Mouse (Mus musculus) Muller cell, postnatal 12 days (primary cell): ENCODE measurements around the gene Dnajb8.

ENCODE experiments used
- DNase-seq: peaks from one replicate; pipeline ENCODE4 v3.0.0-alpha.2; 2015; ENCODE audit errors: inconsistent ontology term

Dnajb8 gene

DNA sequence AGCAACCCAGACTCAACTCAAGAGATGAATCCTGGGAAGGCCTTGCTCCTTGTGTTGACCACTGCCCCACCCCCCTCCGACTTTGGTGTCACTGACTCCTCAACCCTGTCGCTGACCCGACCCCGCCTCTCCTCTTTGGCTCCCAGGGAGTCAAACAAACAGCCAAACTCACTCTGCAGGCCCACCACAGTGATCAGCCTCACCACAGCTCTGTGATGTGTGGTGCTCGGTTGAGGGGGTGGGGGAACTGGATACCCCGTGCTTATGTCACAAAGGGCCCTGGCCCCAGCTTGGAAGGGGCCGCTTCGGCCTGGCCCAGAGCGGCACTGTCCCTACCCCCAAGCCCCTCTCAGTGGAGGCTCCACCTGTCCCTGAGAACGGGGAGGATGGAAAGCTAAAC, at the start of gene Dnajb8:
Gene Dnajb8, plus strand, starts transcription at position 301 of the 400 bp plus-strand sequence.
- DNase-seq = no peak

DNA sequence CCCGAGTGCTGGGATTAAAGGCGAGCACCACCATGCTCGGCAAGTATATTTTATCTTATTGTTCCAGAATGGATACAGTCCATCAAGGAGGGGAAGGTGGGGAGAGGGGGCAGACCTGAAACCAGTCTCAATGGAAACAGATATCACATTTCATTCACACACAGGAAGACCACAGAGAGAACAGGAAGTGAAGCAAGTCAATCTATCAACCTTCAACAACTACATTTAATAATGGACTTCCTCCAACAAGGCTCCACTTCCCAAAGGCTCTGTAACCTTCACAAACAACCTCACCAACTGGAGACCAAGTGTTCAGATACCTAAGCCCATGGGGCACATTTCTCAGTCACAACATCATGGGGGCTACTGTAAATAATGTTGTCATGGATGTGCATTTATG, 47.9 kb upstream of the Dnajb8 start:
- DNase-seq = no peak

DNA sequence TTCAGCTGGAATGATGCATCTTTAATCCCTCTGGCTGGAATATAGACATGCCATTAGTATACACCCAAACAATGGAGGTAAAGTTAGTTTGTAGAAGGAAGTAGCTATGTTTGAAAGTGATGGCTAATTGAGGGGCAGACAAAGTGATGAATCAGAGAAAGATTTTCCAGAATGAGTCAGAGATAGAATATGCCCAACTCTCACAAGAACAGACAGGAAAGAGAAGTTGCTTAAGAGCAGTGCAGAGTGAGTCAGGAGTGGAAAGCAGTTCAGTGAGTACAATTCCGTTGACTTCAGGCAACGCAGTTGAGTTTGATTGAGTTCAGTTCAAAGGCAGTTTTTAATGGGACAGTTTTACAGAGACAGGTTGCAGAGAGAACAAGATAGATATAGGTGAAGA, 47.4 kb upstream of the Dnajb8 start:
- no peak for DNase-seq

- DNase-seq = no peak
These were observed 37.4 kb upstream of the Dnajb8 start for GRCm38 (mm10) chr6:88184671-88185070.

DNA sequence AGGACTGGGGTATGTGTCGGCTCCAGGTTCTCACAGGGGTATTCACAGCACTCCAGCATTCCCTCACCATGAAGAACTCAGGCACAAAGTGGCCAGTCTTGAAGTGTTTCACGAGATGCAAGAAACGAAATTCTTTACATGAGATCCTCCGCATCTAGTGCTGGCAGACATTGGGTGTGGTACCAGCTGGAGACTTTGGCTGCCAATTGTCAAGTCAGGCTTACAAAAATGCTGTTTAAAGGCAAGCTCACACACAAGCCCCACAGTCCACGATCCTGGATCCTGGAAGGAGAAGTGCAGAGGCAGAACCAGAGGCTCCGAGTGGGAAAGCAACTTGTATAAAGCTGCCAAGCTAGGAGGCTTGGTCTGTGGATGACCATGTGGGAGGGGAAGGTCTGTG, 33.9 kb upstream of the Dnajb8 start:
- no peak for DNase-seq

GRCm38 (mm10) chr6:88189312-88190042, 32.6 kb upstream of the Dnajb8 start:
- peak; percentile 75 for DNase-seq

GRCm38 (mm10) chr6:88190043-88190309, 32.1 kb upstream of the Dnajb8 start:
- DNase-seq = no peak

DNA sequence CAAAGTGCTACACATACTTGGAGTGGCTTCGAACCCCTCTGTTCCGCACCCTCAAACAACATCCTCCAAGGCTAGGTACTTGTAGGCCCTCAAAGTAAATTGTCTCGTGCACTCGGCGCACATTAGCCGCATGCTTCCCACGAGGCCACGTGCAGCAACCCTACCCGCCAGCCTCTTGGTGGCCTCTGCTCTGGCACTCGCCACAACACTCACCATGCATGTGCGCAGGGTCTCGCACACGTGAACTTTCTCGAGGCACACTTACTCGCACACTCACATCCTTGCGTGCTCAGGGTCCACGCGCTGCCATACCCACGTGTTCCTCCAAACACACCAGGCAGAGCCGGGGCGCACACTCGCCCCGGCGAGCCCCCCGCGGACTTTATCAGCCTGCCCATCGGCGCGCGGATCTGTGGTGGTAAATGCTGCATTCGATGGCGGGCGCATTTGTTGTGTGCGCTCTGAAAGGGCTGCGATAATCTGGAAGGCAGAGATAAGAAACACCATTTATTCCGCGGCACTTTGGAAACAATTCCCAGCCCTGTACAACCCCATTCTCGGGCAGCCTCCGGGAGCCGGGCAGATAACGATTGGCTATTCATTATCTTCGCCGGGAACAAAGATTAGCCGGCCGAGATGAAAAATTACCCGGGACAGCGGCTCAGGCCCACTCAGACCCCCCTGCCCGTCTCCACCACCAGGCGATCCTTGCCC, 31.6 kb upstream of the Dnajb8 start:
- no peak for DNase-seq

DNA sequence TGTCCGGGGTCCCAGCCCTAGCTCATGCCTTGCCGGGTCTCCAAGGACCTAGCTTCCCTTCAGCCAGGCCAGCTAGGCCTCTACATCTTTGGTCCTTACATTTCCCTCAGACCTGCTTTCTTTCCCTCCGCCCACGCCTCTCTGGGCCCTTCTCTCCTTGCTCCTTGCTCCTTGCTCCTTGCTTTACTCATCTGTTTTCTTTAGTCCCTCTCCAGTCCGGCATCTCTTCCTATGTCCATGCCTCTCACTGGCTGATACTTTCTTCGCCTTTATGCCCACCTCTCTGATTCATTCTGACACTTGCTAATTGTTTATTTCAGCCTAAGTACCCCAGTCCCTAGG, 31.1 kb upstream of the Dnajb8 start:
- DNase-seq = no peak

DNA sequence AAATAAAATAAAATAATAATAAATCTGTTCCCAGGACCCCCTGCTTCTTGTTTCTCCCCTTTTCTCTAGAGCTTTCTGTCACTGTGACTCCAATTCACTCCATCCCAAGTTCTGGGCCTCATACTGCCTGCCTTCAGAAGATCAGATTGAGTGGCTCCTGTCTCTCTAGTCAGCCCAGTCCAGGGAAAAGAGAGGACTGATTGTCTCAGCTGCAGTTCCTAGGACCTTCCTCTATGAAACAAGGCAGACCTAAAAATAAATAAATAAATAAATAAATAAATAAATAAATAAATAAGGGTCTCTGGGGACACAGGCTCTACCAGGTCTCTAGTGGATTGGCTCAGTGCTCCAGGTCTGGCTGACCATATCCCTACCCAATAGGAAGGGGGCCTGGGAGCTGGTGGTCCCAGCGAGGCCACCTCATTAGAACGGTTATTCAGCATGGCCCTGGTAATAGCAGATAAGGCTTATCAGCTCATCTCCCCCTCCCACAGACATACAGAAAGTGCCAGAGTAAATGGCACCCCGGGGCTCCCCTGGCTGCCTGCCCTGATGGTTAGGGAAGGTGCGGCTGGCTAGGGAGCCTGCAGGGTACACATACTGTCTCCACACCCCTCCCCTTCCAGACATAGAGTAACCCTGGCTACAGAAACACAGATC, 30.5 kb upstream of the Dnajb8 start:
- DNase-seq = no peak

DNA sequence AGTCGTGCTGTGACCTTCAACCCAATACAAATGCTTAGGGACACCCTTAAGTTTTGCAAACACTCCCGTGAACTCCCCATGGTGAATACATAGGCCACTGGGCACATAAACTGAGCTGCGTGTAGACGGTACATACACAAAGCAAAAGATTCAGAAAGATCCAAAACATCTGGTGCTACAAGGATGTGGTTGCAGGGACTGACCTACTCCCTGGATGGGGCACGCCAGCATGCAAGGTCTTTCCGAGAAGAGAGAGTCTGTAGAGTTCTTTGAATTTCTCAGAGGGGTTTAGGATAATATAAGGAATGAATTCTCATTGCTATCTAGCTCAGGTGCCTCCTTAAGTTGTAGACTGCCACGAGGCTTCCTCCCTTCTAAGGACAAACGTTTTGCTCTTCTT, 29.3 kb upstream of the Dnajb8 start:
- no peak for DNase-seq

GRCm38 (mm10) chr6:88193433-88194052, 28.5 kb upstream of the Dnajb8 start, which contains the start of gene Gata2:
TSS of gene Gata2 (plus strand) at chr6:88193891.
- DNase-seq = no peak

GRCm38 (mm10) chr6:88194053-88194977, 27.8 kb upstream of the Dnajb8 start:
- no peak for DNase-seq

DNA sequence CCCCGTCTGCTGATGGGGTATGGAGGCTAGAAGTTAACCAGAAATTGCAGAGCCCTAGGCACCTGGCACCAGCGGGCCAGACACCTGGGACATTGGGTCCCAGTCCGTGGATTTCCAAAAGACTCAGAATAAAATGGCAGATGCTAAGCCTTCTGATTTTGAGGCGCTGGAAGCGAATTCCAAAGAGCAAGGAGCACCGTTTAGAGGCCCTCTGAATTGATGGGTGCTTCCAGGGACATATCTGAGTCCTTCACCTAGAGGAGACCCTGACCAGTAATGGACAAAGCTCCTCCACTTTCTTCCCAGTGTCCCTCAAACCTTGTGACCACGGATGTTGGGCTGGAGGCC, 27.1 kb upstream of the Dnajb8 start:
- no peak for DNase-seq

DNA sequence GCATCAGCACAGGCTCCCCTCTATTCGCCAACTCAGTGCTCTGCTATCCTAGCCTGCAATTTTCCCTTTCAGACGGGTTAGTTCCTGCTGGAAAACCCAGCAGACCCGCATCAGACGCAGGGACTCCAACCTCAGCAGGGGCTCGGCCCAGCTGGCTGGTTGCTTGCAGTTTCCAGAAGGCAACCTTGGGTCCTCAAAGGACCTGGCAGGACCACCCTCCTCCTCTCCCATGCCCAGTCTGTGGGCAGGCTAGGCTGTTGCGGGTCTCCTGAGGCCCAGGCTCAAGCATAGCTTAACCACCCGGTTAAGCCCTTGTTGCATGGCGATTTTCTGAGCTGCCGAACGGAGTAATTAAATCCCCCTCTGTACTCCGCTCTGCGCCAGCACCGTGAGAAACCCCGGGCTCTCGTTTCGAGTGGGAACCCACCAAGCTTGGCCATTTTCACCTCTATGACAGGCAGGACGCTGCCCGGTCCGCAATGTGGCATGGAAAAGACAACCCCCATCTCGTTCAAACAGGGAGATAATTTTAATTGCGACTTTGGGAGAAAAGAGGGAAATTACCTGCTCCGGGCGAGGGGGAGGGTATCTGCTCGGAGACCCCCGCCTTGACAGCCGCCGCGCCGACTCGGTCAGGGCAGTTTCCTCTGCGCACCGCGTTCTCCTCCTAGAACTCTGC, 25.9 kb upstream of the Dnajb8 start:
- no peak for DNase-seq

DNA sequence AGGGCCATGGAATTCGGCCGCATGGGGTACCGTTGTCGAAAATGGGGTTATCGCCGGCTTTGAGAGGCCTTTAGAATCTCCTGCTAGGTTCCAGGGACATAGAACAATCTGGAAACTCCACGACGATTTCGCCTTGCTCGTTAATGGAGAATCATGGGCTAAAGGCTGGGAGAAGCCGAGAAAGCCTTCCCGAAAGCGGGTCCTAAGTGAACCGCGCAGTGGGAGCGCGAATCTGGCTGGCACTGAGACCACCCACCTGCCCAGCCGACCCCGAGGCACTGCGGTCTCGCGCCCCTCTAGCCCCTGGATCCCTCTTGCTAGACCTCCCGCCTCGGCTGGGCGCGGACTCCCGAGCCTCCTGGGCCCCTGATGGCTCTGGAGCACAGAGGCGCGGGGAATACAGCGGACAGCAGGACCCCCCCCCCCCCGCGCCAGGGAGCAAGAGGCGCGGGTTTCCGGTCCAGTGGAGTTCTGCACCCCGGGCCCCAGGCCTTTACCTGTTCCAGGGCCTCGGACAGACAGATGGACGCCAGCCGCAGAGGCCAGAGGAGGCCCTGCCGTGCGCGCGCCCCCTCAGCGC, 25.2 kb upstream of the Dnajb8 start:
- DNase-seq = no peak

- no peak for DNase-seq
These were observed 24.6 kb upstream of the Dnajb8 start for GRCm38 (mm10) chr6:88197313-88198069.

DNA sequence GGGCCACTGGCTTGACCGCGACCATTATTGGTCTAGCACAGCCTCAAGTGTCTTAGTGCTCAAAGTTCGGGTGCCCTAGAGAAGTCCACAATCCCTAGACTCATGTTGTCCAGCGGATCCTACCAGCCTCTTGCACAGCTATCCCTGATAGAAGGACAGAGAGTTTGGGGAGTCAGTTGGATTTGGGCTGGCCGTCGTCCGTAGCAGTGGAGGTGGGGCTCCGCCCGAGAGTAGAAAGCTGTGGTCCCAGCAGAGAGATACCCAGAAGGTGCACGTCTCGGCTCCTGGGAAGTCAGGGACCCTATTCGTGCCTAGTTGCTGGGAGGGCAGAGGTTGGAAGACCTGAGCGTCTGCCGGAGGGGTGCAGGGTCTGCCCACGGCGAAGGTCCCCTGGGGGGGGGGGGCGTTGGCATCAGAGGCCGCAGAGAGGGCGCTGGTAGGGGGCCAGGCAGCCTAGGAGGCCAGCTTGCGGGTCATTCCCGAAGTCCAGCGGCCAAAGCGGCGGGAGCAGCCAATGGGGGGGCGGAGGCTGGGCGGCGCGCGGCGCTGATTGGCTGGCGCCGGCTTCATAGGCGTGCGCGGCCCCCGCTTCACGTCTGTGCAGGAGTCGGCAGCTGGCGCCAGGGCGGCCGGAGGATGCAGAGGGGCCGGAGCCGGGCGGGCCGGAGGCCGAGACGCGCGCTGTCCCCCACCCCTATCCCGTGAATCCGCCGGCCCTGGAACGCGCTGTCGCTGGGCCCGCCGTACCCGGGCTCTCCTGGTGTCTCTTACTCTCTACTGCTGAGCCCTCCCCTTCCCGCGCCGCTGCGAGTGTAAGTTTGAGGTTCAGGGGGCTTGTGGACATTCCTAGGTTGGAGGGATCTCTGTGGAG, 23.8 kb upstream of the Dnajb8 start:
- DNase-seq = peak; percentile 85
